Mouse (Mus musculus) cerebellum, adult 2 months (tissue): ENCODE results near the gene Gm7138.
"Not testable (repeated sequence)": the region's sequence is repeated elsewhere in the genome, so short reads cannot be mapped to it uniquely, and the experiment has no call there.

ENCODE experiments used
- CTCF ChIP-seq: fragments of 200-500 bp; IDR thresholded peaks from 2 replicates; pipeline ENCODE4 v1.5.1; 2011; ENCODE audit warnings: low read depth, mild to moderate bottlenecking, control low read depth, low read length, moderate library complexity, borderline replicate concordance; ENCODE audit not compliant: insufficient read depth
- POLR2A ChIP-seq: fragments of 200-500 bp; IDR thresholded peaks from 2 replicates; pipeline ENCODE4 v1.6.1; 2011; ENCODE audit warnings: low read length, control low read depth, borderline replicate concordance; ENCODE audit not compliant: insufficient read depth

DNA sequence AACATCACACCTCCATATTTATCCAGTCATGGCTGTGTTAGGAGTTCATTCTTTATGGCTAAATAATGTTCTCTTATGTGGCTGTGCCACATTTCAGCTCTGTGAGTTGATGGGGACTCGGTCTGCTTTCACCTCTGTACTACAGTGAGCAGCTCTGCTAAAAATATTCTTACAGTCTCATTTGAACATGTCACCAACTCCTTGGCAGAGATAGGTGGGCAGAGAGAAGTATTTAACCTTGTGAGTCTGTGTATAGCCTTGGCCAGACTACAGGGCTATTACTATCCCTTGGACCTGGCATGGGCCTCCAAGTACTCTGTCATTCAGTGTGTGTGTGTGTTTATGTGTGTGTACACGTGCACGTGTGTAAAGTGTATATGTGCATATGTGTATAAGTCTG, 4.6 kb downstream of the Gm7138 start:
- not testable (repeated sequence) for TF ChIP-seq CTCF, POLR2A
